Mouse (Mus musculus): Measurements from ENCODE around the gene Slc39a8.
A peak's percentile ranks its signal among the peaks of the same experiment; 100 is the strongest.

Gene Slc39a8

DNA sequence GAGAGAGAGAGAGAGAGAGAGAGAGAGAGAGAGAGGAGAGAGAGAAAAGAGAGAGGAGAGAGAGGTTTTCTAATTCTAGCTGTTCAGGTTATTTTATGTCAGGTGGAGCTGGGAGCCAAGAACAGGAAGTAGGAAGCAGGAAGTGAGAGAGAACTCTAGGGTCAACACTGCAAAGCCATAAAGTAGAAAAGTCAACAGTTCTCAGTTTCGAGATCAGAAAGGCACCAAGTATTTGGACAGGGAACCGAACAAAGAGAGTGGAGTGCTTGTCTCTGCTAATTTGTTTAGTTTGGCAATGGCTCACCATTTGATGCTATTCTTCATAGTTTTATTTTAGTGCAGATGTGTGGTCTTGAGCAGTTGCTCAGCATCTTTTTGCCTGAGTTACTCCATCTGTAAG is 26.5 kb downstream of the Slc39a8 start:
- DNase-seq, result no peak

DNA sequence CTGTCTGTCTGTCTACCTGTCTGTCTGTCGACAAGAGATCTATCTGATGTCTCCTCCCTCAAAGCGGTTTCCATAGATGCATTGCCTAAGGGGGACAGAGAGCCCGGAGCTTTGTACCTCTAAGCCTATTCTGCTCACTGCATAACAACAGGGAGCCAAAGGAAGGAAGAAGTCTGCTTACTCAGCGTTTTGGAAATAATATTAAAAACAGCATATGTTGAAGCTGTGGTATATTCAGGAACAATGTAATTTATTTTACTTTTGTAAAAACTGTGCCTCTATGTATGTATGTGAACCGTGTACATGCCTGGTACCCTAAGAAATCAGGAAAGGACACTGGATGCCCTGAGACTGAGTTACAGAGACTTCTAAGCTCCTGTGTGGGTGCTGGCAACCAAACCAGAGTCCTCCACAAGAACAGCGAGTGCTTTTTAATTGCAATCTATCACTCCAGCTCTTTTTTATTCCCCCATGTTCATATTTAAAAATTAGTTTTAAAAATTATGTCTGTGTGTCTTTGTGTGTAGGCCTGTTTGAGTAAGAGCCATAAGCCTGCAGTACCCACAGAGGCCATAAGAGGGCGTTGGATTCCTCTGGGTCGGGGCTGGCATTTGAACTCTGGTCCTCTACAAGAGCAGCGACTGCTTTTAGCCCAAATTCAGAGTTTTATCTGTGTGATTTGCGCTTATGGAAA is 28.7 kb downstream of the Slc39a8 start:
- DNase-seq, result no peak

DNA sequence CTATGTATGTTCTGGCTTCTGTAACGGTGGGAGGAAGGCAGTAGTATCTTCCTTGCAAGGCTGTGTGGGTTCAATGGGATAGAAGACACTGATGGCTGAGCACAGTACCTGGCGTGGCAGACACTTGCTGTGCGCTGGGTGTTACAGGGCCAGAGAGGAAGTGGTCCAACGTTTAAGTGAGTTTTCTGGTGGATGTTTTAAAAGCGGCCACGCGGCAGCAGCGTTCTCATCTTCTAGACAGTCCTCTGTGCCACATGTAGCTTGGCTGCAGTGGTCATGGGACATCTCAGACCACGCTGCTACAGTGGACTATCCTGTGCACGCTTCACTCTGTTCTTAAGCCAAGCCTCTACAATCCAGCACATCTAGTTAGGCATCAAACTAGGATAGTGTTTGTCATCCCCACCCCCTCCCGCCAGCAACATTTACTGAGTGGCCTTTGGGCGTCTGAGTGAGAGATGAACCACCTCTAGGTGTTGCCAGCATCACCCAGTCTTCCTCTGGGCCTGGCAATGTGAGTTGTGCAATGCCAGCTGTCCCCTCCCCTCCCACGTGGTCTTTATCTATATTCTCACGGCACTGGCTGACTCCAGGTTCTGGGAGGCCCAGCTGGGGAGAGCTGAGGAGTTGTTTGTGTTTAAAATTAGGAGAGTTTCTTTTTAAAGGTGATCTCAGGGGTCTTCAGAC is 29.4 kb downstream of the Slc39a8 start:
- DNase-seq, result no peak

DNA sequence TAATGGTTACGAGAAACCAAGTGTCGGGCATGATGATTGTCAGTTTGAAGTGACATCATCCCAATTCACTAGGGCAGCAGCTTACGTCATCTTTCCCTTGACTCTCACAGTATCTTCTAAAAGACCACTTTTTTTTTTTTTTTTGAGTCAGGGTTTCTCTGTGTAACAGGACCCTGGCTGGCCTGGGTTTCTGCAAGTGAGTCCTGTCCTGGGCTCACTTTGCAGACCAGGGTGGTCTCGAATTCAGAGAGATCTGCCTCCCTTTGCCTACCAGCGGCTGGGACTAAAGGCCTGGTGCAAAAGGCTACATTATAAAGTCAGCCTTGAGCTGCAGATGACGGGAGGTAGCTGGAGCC is 29.9 kb downstream of the Slc39a8 start:
- DNase-seq, result no peak

DNA sequence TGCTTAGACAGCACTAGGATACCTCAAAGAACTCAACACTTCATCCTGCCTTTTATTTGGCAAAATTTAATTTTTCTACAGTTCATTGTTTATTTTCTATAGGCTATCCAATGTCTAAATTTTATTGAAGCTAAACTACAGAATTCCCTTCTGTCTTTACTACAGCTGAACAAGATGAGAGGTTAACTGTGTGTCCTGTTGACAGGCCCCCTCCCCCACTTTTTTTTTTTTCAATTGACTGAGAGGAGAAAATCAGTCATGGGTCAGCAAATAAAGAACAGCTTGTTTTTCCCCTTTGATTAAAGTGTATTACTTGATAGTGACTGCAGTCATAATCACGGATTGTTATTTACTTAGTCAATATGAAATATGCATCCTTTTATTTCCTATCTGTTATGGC is 31.2 kb downstream of the Slc39a8 start:
- no peak for DNase-seq

DNA sequence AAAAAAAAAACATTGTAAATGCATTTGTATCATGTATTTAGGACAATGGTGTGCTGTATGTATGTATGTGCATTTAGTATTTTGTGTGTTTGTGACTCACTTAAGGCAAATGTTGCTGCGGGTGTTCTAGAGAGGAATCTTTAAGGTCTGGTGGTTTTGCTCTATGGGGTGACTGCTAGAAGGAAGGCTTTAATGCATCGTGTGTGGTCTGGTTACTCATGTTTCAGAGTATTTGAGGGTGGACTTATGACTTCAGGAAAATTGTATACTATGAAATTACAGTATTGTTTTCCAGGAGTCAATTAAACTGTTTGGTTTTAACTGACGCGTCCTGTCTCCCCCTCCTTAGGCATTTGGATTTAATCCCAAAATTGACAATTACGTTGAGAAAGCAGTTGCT is 32.1 kb downstream of the Slc39a8 start:
- no peak for DNase-seq

DNA sequence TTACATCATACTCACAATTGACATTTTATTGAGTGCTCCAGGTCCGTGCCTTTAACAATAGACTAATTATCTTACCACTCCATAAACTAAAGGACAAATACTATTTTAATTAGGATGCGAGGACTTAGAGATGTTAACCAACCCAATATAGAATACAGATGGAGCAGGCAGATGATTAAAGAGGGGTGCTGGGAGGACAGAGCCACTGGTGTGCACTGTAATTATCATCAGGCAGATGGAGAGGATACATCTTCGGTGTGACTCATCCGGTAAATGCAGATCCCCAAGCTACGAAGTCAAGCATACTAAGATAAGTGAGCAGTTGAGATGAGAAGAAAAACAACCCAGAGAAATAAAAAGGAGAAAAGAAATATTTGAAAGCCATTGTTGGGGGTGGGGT is 34.4 kb downstream of the Slc39a8 start:
- no peak for DNase-seq

DNA sequence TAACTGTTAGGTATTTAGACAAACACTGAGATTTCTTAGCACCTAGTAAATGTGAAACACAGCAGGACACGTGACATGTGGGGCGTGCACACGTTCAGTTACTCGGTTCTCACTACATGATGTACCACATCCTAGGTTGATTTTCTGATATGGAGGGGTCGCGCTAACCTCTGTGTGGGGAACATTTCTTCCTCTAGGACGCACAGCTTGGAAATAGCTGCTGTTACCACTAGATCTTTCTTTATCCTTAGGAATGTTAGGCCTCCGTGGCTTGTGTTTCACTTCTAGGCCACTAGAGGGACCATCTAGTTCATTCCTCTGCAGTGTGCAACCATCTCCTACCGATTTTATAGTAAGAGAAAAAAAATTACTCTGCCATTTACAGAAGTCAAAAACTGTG is 37.7 kb downstream of the Slc39a8 start:
- DNase-seq, result peak; percentile 6

DNA sequence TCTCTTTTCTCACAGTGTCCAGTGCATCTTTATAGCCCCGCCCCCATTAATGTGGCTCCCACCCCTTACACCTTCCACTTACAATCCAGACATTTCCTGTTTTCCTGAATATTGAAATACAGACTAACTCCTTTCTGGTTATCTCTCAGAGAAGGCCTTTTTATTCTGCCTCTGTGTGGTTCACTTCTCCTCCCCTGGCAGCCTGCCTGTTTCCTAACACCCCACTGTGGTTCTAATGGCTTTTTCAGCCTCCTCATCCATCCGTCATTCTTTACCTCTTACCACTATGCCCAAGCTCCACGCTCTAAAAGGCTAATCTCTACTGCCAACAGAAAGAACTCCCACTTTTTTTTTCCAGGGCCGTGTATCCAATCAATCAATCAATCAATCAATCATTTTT is 44.0 kb downstream of the Slc39a8 start:
- DNase-seq, result no peak

DNA sequence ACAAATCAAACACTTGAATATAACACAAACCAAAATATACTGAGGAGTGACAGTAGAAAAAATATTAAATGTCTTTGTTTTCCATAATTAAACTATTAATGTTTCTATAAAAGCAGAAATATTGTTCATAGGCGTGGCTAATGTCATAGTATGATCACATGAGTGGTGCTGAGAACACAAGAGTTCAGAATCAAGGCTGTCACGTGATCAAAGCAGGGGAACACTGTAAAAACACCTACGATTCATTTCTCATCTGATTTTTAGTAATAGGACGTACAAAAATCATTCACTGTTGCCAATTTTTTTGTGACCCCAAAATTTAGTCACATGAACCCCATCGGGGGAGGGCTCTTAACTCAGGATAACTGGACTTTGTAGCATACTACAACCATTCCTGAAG is 47.2 kb downstream of the Slc39a8 start:
- DNase-seq, result no peak

DNA sequence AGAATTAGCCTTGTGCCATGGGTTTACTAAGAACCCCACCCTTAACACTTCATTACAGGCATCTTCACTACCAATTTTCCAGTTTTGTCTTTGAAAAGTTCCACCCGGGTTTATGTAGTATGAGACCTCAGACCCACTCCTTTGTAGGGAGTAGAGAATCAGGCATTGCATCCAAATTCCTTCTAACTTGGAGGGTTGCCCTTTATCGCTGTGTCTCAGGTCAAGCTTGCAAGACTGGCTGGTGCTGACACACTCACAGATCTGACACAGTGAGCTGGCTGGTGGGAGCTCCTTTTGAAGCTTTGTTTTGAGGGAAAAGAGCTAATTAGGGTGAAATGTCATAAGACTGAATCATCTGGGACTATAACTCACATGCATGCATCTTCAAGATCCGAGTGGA is 48.5 kb downstream of the Slc39a8 start:
- no peak for DNase-seq

DNA sequence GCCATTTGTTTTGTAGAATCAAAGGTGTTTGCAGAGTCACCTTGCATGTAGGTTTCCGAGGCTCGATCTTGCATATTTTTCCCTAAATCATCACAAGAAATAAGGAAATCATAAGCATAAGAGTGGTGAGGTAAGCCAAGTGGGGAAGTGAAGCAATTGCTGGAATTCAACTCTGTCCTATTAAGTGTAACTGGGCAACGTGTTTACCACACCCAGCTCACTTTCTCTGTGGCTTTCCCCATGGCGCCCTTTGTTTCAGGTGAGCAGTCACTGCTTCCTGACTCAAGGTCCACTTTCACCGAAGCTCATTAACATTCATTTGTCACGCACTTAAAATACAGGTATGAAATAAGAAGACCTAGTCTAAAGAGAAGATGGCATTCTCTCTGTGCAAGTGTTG is 53.0 kb downstream of the Slc39a8 start:
- no peak for DNase-seq

DNA sequence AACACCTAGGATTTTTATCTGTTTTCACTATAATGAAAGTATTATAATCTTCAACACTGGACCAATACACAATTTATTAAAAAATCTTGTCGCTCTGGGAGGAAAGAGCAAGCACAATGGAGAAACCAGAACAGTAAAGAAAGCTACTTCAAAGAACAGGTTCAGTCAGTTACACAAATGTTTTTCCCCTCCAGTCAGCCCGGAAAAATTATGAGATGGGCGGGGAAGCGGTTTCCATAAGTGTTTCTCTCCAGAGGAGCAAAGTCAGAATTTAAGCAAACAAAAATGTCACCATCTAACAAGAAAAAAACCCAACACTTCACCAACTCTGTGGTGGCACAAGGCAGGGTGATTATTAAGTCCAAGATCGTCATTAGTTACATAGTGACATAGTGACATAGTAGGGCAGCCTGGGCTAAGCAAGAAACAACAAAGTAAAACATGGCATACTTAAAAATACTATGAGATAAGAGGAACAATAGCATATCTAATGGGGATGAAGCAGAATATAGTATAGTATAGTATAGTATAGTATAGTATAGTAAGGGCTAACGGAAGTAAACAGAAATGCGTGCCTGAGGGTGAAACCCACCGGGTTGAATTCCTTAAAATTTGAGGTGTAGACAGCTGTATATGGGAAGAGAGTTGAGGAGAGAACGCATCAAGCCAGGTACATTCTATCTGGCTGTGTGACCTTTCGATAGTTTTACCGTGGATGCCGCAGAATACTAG is 61.0 kb downstream of the Slc39a8 start:
- DNase-seq, result no peak

DNA sequence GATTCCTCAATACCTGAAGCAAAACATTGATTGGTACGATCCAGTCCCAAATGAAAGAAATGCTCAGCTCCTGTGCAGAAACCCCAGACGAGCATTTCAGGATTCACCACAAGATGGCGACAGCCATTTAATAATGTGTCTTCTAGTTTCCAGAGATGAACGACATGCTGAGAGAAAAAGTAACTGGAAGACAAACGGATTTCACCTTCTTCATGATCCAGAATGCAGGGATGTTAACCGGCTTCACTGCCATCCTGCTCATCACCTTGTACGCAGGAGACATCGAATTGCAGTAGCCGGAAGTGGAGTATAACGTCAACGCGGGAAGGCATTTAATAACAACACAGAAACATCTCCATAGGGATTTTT is 61.6 kb downstream of the Slc39a8 start:
- peak; percentile 56 for DNase-seq

DNA sequence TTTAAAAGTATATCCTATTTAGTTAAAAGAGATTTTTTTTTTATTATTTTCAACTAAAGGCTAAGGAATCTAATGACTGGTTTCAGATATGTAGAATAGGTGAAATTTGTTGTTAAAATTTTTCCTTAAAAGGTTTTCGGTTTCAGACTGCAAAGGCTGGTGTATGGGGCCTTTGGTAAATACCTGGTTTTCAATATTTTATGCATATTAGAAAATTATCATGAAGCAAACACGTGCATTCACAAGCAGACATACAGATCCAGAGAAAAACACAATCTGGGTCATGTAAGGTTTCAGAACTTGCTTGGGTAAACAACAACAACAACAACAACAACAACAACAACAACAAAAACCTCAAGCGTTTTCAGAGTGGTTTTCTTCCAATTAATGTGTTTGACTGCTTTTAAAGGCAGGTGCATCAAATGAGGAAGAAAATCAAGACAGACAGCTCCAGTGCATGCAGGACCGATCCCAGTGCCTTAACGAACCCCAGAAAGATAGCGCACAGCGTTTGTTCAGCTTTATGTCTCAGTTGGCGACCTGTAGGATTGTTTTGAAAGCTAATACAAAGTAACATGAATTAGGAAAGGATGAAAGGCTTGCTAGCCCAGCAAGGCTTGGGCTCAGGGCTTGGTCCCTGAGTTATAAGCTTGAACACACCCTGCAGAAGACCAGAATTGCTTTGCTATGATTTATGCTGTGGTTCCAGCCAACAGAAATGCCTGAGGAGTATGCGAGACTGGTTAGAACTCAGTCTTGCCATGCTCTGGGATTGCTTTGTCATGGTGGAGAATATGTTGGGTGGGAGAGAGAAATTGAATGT is 62.2 kb downstream of the Slc39a8 start:
- DNase-seq, result no peak

DNA sequence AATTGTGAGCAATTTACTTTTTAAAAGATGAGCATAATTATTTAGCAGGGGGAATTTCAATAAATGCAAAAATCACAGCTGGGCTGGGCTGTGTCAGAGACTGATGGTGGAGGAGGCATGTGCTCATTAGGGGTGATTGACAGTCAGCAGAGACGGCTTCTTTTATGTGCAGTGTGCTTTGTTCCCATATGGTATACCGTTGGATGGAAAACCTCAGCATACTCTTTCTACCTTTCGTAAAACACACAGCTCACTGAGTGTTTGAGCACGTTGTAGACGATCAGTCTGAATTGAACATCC is 62.7 kb downstream of the Slc39a8 start:
- no peak for DNase-seq

DNA sequence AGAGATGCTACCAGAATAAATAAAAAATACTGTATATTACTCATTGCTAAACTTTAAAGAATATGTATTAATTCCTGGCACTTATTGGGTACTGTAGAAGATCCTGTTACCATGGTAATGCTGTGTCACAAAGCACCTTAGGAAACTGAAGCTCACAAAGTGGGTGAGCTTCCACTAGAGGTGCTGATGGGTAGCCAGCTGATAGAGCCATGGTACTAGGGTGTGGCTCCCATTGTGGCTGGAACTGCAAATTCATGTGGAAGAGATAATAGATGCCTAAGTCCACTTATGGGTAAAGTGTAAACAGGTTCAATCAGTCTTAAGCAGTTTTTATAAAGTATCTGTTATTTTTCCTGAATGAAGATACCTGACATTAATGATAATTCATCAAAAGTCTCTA is 64.3 kb downstream of the Slc39a8 start:
- DNase-seq, result no peak

DNA sequence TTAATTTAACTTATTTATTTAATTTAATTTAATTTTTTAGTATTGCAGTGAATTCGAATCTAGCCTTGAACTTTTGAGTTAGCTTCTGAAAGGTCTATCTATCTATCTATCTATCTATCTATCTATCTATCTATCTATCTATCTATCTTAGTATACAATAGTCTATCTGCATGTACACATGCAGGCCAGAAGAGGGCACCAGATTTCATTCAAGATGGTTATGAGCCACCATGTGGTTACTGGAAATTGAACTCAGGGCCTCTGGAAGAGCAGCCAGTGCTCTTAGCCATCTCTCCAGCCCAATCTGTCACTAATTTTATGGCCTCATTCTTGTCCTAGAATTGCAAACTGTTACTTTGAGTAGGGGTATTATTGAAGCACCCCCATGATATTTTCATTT is 78.3 kb downstream of the Slc39a8 start:
- DNase-seq, result no peak

DNA sequence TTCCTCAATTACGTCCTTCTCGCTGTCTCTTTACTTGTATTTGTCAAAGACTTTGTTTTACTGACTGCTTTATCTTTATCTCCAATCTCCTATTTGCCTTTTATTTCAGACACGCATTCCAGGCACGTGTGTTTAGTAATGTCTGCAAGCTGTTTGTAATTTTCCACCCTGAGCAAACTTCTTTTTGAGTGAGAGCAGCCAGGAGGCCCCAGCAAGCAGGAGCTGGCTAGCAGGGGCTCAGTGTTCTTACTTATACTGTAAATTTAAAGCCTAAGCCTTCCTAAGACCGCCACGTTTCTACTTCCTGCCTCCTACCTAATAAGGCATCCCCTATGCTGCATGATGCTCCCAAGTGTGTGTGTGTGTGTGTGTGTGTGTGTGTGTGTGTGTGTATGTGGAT is 79.8 kb downstream of the Slc39a8 start:
- DNase-seq, result no peak

DNA sequence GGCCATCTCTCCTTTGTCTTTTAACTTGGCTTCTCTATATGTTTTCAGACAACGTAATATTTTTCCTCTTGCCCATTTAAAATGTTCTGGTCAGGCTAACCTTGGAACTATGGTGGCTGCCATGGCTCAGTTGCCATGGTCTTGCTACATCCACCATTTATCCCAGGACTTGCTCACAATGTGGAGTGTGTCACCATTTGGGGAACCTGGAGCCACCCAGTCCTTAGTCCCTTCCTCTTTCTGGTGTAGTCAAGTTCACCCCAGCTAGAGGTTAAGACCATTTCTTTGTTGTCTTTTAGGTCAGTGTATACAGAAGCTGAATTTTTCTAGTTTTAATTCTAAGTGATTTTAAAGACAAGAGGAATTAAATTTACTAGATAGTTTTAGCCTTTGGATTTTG is 80.7 kb downstream of the Slc39a8 start:
- no peak for DNase-seq

DNA sequence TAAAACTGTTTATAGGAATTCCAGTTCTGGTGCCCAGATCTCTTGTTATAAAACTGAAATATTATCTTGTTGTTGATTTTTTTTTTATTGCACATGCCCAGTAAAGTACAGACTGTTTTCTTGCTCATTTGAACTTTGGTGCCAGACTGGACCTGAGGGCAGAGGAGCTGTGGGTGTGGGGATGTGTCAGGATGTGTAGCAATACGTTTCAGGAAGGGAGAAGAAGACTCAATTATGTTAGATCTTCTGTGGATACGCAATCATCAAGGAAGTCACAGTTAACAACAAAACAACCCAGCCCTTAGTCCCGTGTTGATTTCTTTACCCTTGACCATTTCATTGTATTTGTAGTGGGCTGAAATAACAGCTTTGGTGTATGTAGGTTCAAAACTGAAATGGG is 81.9 kb downstream of the Slc39a8 start:
- no peak for DNase-seq

DNA sequence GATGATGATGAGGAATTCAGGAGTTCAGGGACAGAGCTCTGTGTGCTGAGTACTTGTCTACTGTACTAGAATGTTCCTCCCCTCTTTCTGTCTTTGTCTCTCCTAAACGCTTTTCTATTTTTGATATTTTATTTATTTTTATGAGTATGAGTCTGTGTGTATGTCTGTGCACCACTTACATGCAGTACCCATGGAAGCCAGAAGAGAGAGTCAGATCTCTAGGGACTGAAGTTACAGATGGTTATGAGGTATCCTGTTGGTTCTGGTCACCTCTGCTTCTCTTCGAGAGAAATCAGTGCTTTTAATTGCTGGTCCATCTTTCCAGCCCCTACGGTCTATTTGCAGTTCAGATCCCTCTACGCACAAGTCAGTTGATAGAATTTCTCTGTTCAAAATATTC is 90.9 kb downstream of the Slc39a8 start:
- DNase-seq, result no peak

DNA sequence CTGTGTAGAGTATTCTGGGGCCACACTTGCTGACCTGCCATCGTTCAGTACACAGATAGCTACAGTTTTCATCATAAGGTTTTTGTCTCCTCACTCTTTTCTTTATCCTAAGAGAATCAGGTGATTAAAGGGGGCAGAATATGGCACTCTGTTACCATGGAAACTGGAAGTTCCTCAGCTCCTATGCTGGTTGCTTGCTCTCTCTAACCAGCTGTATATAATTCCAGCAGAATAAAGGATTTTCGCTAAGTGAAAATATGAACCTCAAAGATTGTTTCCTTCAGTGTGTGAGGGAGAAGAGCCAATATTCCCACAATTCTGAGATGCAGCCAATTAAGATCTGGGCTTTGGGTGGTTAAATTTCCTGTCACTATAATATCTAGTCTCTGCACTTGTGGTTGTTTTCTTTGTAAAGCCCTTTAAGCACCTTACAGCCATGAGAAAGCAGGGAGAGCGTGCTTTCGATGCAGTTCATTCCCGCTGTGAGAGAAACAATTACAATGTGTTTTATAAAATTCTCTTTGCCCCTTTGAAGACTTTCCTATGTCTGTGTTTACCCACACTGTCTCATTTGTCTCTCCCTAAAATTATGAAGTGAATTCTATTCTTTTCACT is 93.6 kb downstream of the Slc39a8 start:
- DNase-seq, result no peak

Data from thymus, postnatal 14 days (tissue).